Mouse (Mus musculus) adrenal gland, adult (tissue): ENCODE measurements at regions not wholly inside any gene's neighbourhood (a gene's known extent, or its start where the extent isn't known, plus 50 kb on each side); places are given as distances from the start of the nearest gene placed in this dataset.

Experiments used
- DNase-seq, 2 experiments: peaks; one replicate each; pipeline ENCODE4 v3.0.0; 2022 to 2023; ENCODE audit warnings: low spot score in 1 of 2; ENCODE audit not compliant: inconsistent age in 2 of 2

GRCm38 (mm10) chr16:29945891-29946598 is 118.1 kb upstream of the Hes1 start:
- peak; percentile 89 to 96 for DNase-seq

- DNase-seq, result no peak
Observed at GRCm38 (mm10) chr16:29946966-29947365, 117.2 kb upstream of the Hes1 start.

DNA sequence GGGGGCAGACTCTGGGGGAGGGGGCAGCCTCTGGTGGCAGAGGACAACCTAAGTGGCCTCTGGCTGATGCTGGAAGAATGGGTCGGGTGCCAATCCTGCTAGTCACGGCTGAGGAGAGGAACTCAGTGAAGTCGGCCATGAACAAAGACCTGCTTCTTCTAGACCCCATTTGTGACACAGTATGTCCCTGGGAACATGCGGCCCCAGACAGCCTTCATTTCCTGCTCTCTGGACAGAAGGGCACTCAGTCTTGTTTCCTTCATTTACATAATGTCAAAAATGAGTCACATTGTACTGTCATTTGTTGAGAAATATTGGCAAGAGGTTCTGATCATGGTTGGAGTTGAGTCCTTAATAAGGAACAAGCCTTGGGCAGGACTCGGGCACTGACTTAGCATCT is 116.5 kb upstream of the Hes1 start:
- peak; percentile 62 to 80 for DNase-seq

GRCm38 (mm10) chr16:29950136-29950535 is 114.0 kb upstream of the Hes1 start:
- no peak for DNase-seq

DNA sequence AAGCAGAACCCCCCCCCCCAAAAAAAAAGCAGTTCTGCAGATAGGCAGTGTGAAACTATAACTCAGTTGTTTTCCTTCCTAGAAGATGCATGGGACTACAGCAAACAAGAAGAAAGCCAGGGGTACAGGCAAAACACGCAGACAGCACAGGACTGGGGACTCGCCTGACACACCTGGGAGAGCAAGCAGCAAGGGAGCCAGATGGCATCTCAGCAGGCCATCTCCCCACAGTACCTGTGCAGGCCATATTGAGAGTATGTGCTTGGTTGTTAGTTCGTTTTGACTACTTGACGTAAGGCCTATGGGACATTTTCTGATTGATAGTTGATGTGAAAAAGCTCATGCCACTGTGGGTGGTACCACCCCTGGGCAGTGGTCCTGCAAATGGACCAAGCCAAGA is 113.4 kb upstream of the Hes1 start:
- DNase-seq, result no peak

DNA sequence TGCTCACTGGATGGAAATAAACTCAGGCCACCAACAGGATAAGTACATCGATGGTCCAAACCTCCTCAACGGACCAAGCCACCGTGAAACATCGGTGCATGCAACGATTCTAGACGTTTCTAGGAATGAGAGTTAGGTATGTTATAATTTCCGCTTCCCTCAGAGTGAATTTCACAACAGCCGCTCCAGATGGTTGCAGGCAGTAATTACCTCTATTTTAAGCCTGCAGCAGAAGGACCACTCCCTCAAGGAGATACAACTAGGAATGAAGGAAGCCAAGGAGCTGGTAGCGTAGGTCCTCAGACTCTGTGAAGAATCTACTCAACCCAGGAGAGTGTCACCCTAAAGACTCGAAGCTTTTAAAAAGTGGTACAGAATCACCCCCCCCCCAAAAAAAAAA is 109.5 kb upstream of the Hes1 start:
- DNase-seq, result no peak

- DNase-seq, result no peak
Observed at GRCm38 (mm10) chr16:29956904-29957303, 107.3 kb upstream of the Hes1 start.

DNA sequence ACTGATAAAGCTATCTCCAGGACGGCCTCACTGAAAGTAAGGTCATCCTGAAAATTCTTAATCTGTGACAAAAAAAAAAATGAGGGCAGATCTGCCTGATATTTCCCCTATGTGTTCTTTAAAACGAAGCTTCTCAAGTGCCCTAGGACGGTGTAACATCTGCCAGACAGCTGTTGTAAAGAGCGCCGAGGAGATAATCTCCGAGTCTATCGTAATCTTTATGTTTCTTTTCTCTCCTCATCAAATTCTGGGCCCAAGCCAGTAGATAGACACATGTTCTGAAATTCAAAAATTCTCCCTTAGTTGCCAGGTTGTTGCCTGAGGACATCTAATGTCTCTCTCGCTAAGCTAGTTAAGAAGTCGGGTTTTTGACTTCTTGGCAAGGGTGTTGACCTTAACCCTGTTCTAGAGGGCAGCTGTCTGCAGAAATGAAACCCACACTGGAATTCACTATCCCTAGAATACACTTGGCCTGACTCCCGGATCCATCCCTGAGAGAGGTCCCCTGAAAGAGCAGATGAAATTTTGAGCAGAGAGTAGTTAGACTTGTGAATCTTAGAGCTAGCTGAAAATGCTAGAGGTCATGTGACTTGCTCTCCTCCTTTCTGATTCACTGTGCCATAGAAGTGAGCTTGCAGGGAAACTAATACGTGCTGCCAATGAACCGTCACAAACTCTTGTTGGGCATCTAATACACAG is 104.1 kb upstream of the Hes1 start:
- no peak for DNase-seq

DNA sequence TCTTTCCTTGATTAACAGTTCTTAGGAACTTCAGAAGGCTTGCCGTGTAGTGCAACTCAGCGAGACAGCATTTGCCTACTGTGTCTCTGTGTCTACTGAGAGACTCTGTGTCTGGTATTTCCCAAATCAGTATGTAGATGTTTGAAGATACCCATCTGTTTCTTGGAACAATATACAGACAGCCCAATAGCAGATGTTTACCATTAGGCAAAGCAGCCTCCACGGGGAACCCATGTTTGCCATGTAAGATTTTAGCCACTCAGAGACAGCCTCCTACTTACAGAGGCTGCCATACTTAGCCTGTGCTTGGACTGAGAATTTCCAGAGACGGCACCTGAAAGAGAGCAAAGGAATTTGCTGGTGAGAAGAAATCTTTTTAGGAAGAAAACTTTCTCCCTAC is 100.9 kb upstream of the Hes1 start:
- no peak for DNase-seq

DNA sequence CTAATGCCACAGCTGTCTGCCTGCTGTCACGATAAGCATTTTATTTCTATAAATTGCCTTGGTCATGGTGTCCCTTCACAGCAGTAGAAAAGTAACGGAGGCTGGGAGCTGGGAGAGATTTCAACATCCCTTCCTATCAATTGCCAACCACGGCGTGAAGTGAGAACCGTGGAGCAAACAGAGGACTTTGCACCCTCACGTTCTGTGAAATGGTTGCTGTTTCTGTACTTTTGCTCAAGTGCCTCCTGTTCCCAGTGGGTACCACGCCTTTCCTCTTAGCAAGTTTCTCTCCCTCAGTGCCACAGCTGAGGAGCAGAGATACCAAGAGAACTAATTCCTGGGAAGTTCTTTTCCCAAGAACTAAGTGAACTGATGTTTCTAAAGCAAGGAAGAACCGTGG is 99.6 kb upstream of the Hes1 start:
- DNase-seq, result no peak

DNA sequence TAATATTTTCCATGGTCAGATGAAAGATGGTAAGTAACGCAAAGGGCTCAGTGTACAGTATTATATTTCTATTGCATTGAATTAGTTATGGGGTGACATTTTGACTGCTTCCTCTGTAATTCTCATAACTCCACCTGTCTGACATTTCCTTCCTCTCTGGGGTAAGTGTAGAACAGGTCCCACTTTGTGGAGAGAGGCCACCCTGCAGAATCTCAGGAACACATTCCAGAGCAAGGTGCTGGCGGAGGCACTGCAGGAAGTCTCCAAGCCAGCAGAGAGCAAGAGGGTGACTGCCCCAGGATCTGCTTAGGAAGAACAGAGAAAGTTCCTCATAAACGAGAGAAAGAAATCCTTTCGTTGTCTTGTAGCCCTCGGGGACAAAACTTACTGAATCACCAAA is 95.4 kb upstream of the Hes1 start:
- no peak for DNase-seq

GRCm38 (mm10) chr16:29972741-29973141 is 91.4 kb upstream of the Hes1 start:
- no peak for DNase-seq

GRCm38 (mm10) chr16:29973250-29973649 is 90.9 kb upstream of the Hes1 start:
- DNase-seq, result peak; percentile 47 to 77

- DNase-seq, result no peak
Observed at GRCm38 (mm10) chr16:29975800-29976199, 88.4 kb upstream of the Hes1 start.

DNA sequence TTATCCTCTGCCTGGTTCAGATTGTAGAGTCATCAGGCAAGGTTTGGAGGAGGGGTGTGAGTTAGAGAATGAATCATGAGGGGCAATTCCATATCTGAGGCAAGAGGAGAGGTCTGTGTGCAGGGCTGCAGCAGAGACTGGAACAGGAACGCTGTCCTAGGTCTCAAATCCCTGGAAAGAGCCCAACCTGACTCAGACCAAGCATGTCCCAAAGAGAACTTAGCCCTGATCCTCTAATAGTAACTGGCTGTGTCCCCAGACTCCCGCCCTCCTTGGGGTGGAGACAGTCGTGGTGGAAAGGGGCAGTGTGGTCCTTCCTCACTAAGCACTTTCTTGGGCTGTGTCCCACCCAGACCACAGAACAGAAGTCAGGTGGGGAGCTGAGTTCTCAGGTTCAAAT is 87.2 kb upstream of the Hes1 start:
- no peak for DNase-seq

DNA sequence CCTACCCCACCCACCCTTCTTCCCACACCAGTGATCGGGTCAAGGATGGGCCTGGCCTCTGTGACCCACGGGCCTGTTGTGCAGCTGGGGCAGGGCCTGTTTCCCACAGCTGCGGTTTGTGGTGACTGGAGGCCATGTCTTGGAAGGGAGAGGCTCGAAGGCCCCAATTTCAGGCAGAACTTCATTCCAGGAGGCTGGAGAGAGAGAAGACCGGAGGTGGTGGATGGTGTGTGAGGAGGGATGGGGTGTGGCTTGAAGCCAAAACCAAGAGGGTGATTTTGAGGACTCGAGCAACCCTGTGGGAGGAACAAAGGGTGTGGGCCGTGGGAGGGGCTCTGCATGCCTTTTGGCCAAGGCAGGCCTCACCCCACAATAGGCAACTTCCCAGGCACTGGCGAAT is 86.5 kb upstream of the Hes1 start:
- DNase-seq, result no peak

GRCm38 (mm10) chr16:29979066-29979465 is 85.1 kb upstream of the Hes1 start:
- DNase-seq, result no peak

- DNase-seq, result no peak
Observed at GRCm38 (mm10) chr16:29981543-29981942, 82.6 kb upstream of the Hes1 start.

DNA sequence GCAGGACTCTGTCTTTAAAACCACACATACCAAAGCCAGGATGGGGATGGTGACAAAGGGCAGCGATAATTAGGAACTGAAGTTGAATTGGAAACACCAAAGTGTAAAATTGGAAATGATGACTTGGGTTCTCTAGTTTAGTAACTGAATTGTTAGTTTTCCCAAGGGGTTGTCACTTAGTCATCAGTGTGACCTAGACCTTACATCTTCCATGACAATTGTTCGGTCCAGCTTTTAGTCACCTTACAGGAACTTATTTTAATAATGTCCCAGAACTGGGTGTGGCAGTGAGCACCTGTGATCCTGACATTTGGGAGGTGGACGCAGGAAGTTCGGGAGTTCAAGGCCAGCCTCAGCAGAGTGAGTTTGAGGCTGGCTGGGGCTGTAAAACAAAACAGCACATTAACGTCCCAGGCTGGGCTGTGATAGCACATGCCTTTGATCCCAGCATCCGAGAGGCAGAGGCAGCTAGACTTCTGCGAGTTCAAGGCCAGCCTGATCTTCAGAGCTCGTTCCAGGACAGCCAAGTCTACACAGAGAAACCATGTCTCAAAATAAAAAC is 81.9 kb upstream of the Hes1 start:
- no peak for DNase-seq

GRCm38 (mm10) chr16:29983161-29983560 is 81.0 kb upstream of the Hes1 start:
- DNase-seq, result no peak

- no peak for DNase-seq
Observed at GRCm38 (mm10) chr16:29985126-29985931, 78.9 kb upstream of the Hes1 start.

DNA sequence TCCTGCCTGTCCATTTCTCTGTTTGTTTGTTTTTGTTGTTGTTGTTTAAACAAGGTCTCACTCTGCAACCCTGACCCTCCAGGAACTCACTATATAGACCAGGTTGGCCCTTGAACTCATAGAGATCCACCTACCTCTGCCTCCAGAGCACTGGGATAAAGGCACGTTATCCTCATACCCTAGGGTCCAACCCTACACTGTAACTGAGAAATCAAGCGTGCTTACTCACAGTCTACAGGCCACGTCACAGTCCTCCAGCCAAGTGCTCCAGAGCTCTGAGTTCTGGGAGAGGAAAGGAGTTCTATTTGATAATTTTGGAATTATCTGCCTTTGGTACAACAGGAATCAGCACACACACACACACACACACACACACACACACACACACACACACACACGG is 76.6 kb upstream of the Hes1 start:
- no peak for DNase-seq
